Mouse (Mus musculus) regulatory T cell (primary cell): ENCODE results near the gene Cubn.

Source experiments
- in situ Hi-C: fragments of 300-600 bp; cut with MboI, MseI; formaldehyde crosslinking; loops from one replicate; pipeline ENCODE4 v1.15.1; 2025; ENCODE audit warnings: high pct_unique_total_duplicates

Gene Cubn

DNA sequence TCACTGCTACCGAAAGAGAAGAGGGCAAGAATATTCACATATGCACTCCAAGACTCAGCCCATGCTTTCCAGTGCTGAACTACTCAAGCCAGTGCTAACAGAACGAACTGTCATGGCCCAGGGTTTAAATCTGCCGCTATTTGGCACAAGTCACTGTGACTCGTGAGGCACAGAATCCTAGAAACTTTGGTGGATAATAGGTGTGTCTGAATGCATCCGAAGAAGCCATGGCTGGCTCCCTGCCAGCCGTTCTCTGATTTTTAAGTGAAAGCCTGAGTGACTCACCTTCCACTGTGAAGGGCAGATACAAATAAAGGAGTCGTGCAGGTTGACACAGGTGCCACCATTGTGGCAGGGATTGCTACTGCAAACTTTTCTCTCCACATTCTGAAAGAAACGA is 5.1 kb downstream of the Cubn start:
- in situ Hi-C loops: no loop called here

DNA sequence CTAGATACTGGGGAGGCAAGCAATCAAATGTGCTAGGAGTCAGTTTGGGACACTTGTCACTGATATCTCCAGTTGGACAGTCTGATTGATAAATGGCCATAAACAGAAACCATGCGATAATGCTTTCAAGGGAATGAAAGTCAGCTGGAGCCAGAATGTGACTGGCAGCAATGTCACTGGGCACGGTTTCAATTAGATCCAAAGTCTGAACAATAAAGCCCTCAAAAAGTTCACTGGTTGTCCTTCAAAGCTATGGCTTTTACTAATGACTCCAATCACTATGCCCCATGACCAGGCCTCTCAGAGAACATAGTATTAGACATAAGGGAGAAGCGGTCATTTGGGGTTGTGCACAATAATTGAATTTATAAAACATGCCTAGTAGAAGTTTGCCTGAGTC is 7.0 kb downstream of the Cubn start:
- in situ Hi-C loops: no loop called here

GRCm38 (mm10) chr2:13480744-13481143 is 10.9 kb downstream of the Cubn start:
- in situ Hi-C loops: no loop called here

- in situ Hi-C loops: no loop called here
Observed at GRCm38 (mm10) chr2:13479165-13479564, 12.4 kb downstream of the Cubn start.

GRCm38 (mm10) chr2:13470108-13470507 is 21.5 kb downstream of the Cubn start:
- in situ Hi-C loops: no loop called here

GRCm38 (mm10) chr2:13469641-13470040 is 22.0 kb downstream of the Cubn start:
- in situ Hi-C loops: no loop called here

DNA sequence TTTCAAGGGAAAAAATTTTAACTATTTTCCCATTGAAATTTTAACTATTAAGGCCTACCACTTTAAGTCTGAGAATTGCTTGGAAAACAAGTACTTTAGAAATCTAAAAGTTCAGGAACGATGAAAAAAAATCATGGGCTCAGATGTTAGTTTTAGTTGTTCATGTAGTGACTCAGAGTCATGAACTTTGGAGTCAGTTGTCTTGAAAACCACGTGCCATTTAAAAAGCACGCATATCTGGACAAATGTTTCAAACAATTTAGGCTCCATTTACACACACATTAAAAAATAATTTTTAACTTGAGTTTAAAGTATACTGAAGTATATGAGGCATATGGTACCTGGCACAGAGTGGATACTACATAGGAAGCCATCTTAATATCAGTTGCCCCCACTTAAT is 24.9 kb downstream of the Cubn start:
- in situ Hi-C loops: no loop called here

GRCm38 (mm10) chr2:13458088-13458487 is 33.5 kb downstream of the Cubn start:
- in situ Hi-C loops: no loop called here

DNA sequence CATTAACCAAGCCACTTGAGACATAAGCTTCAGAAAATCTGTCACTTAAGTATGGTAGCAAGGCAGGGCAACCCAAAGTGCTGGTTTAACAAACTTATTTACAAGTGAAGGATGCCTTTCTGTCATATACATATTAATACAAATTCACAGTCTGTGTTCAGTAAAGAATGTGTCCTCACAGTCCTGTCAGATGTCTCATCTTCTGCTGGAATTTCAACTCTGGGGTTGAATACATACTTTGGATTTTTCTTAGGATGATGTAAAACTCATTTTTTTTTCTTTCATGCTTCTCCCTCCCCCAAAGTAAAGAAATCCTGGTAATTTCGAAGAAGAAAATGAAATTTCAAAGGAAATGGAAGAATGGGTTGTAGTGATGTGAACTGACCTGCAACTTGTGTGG is 34.8 kb downstream of the Cubn start:
- in situ Hi-C loops: no loop called here

- in situ Hi-C loops: no loop called here
Observed at GRCm38 (mm10) chr2:13451495-13452491, 39.8 kb downstream of the Cubn start.

DNA sequence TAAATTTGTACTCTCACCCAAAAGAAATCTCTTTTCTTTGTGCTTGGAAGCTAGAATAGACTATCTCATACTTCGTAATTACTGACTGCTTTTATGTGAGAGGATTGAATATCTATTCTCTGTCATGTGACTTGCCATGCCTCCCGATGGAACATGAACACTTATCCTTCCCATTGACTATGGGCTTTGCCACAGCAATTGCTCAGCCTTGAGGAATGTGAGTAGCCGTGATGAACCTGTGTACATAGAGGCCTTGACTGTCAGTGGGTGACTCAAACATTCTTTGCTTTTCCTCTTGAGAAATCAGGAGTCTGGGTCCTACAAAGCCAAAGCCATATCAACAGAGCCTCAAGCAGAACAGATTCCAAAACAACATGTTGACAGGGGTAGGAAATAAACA is 40.7 kb downstream of the Cubn start:
- in situ Hi-C loops: no loop called here

DNA sequence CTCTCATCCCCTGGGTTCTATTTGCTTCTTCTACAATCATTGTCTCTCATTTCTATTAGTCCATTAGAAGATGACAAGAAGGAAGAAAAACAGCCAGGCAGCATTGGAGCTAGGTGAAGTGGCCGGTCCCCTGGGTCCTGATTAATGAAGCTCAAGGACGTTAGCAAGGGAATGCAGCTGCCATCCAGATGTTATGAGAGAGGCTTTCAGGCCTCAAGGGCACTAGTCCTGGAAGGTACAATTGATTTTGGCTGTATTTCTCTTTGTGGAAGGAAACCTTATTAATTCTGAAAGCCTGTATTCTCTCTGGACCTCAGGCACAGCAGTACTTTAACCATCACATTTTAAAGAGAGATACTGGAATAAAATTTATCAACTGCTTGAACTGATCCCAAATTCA is 41.1 kb downstream of the Cubn start:
- in situ Hi-C loops: no loop called here

- in situ Hi-C loops: no loop called here
Observed at GRCm38 (mm10) chr2:13445156-13445555, 46.5 kb downstream of the Cubn start.

DNA sequence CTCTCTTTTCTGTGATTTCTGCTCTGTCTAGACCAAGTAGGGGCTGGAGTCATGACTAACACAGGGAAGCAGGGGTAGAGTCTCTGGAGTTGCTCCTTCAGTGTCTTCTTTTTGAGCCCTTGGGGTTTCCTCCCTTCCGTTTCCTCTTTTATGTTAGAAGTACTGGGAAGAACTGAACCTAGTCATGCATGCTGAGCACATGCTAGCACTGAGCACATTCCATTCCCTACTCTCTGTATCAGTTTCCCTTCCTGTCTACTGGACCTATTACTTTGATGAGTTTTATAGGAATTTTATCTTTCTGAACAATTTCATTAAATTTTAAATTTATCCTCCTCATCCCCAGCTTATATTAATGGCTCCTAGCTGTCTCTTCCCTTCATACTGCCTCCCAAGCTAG is 52.6 kb downstream of the Cubn start:
- in situ Hi-C loops: loop anchor here (5.0 kb wide), 1 partner anchor 88 kb away; no protein-coding TSS in a partner anchor

GRCm38 (mm10) chr2:13438275-13438845 is 53.3 kb downstream of the Cubn start:
- in situ Hi-C loops: loop anchor here (5.0 kb wide), 1 partner anchor 89 kb away; no protein-coding TSS in a partner anchor

GRCm38 (mm10) chr2:13432002-13432401 is 59.6 kb downstream of the Cubn start:
- in situ Hi-C loops: no loop called here

DNA sequence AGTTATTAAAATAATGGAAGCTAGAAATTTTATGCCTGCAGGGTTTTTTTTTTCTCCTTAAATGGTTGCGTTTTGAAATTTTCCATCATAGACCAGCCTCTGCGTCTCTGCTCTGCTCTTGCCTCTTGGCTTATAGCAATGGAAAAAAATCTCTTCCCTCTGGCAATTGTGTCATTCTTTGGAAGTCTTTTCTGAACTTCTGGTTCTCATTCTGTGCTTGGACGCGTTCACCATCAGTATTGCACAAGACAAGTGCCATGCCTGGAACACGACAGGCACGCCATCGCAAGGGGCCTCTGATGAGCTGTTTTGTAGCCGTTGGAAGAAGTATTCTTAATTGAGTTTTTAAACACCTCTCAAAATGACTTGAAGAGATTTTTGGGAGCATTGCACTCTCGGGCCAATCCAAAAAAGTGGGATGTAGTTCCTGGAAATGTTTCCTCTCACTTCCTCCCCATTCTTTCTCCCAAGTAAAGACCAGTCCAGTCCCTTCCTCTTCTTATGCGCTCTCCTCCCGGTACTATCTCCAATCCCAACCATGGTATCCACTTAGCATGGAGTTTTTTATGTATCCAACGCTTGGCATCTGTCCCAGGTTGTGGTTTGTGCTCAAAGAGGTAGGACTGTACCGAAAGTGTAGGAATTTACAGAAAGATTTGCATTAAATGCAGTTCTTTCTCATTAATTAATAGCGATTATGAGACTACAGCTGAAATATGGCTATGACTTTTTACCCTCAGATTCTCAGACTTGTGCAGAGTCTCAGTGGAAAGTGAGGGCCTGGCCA is 69.4 kb downstream of the Cubn start:
- in situ Hi-C loops: no loop called here

DNA sequence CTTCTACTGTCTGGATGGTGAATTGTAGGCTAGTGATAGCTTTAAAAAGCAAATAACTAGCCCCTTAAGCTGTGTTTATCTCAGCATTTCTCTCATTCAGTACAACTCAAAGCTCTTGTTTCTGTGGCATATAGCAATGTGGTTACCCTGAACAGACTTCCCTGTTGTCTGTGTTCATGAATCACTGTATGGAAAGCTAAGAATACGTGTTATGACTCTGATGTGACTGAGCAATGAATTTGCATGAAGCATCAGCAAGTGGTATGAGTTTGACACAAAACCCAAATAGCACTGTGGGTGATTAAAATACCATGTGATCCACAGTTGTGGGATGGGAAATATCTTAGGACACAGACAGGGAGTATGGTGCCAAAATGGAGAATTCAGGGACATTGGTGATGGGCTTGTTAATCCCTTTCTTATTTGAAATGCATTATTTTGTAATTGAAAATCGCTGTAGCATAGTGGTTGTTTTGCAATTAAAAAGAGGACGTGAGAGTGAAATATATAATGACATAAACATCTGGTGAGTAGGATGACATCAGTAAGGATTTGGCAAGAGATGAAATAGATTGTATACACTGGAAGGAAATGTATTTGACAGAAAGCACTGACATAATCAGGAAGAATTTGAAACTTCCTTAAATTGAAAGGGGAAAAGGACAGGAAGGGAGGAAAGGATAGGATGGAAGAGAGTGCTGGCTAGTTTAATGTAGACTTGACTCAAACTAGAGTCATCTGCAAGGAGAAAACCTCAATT is 74.7 kb downstream of the Cubn start:
- in situ Hi-C loops: loop anchor here (5.0 kb wide), 1 partner anchor 155 kb away; the partner anchor contains the start of gene Vim

DNA sequence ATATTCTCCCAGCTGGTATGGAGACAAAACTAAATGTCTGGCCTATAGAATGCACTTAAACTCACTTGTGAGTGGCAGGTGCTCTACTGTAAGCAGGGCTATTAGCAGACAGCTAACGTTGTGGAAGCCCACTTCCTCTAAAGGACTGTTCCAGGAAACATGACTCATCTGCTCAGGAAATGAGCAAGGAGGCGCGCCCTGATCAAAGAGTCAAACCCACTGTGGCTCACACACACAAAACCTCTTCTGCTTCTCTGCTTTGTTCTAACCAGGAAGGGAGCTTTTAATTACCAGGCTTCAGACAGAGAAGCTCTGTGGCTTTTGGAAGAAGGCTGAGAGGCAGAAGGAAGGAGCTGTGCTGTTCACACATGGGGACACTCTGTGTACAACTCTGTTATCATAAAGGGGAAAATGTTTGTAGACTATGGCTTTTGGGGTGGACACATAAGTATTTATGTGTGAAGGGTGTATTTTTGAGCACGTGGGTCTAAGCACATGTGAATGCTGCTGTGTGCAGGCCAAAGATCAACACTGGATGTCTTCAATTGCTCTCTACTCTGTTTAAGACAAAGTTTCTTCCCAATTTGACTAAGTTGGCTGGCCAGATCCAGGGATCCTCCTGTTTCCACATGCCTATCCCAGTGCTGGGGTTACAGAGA is 78.0 kb downstream of the Cubn start:
- in situ Hi-C loops: no loop called here

DNA sequence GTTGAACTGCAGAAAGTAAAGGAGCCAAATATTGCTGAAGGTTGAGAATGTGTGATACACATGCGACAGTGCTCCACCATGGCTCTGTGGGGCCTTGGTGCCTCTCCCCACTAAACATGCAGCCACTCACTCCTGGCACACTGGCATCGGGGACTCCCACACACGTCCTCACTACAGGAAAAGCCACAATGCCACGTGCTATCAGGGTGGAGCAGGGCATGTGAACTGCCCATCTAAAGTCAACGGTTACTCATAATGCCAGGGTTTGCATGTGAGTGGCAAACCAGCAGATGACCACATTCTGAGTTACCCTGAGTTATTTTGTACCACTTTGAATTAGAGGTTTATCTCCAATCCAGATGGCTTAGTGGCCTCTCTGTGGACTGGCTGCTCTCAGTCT is 81.0 kb downstream of the Cubn start:
- in situ Hi-C loops: no loop called here
